Mouse (Mus musculus) right cerebral cortex, postnatal 14 days (tissue): ENCODE results near the gene Acbd7.

ENCODE experiments used
- DNase-seq: peaks from one replicate; pipeline ENCODE4 v3.0.0; 2022

The Acbd7 gene

GRCm38 (mm10) chr2:3387105-3387860 lies 51.3 kb downstream of the Acbd7 start:
- no peak for DNase-seq
